Mouse (Mus musculus) CH12.LX (cell line): ENCODE measurements around the gene Slc44a3. TPM values are rescaled to one million over a fixed set of nuclear protein-coding genes. Genes with fewer than 3 reads are reported as not detected.

Experiments
- DNase-seq: peaks from one replicate; pipeline ENCODE4 v3.0.0-alpha.2; 2013; ENCODE audit errors: extremely low read depth
- H3K27ac ChIP-seq: 2 replicates; pipeline ENCODE4 v1.5.1; 2012; ENCODE audit warnings: low read depth, mild to moderate bottlenecking, control low read depth, moderate library complexity; ENCODE audit not compliant: insufficient read depth
- H3K27me3 ChIP-seq: replicated peaks from 2 replicates; pipeline ENCODE3; 2012; ENCODE audit warnings: inconsistent platforms
- H3K36me3 ChIP-seq, 2 experiments: replicated peaks in 1 of 2; 2 replicates each; pipeline versions ENCODE3 to v1.6.1; 2012; ENCODE audit warnings: inconsistent platforms in 1 of 2, low read length in 1 of 2, mild to moderate bottlenecking in 1 of 2, mixed read lengths in 1 of 2, moderate library complexity in 1 of 2; ENCODE audit not compliant: control insufficient read depth in 1 of 2, insufficient read depth in 1 of 2
- H3K4me1 ChIP-seq, 2 experiments: 2 replicates each; pipeline ENCODE4 v1.6.1; 2012; ENCODE audit warnings: inconsistent platforms in 1 of 2, moderate library complexity in 1 of 2; ENCODE audit not compliant: insufficient read depth in 2 of 2, control insufficient read depth in 1 of 2
- H3K4me2 ChIP-seq: 2 replicates; pipeline ENCODE4 v1.6.1; 2012; ENCODE audit warnings: low read depth, mild to moderate bottlenecking, control low read depth; ENCODE audit not compliant: poor library complexity, insufficient read depth, severe bottlenecking
- H3K4me3 ChIP-seq, 3 experiments: fragments of 150-350 bp in 1 of 3; sonication (generic) in 1 of 3; replicated peaks in 1 of 3; 2 replicates each; pipeline versions ENCODE3 to v1.5.1; 2011 to 2012; ENCODE audit warnings: low read depth in 2 of 3, low read length in 2 of 3, mild to moderate bottlenecking in 2 of 3, moderate library complexity in 2 of 3, control low read depth in 1 of 3, improper control_type of control experiment in 1 of 3, inconsistent platforms in 1 of 3, mixed read lengths in 1 of 3; ENCODE audit not compliant: poor library complexity in 1 of 3
- H3K79me2 ChIP-seq: replicated peaks from 2 replicates; pipeline ENCODE4 v1.6.1; 2012; ENCODE audit warnings: mild to moderate bottlenecking, moderate library complexity; ENCODE audit not compliant: control insufficient read depth, poor library complexity, insufficient read depth, severe bottlenecking; ENCODE audit errors: extremely low read depth
- H3K9ac ChIP-seq: 2 replicates; pipeline ENCODE4 v1.6.1; 2012; ENCODE audit warnings: low read depth, mild to moderate bottlenecking, control low read depth, moderate library complexity; ENCODE audit not compliant: insufficient read depth
- H3K9me3 ChIP-seq: replicated peaks from 2 replicates; pipeline ENCODE3; 2012; ENCODE audit warnings: low read length, inconsistent platforms, mixed read lengths
- BHLHE40 ChIP-seq: IDR thresholded peaks from 2 replicates; pipeline ENCODE4 v1.6.1; 2011; ENCODE audit warnings: mild to moderate bottlenecking, low read depth, low read length, improper control_type of control experiment
- CHD1 ChIP-seq: IDR thresholded peaks from 2 replicates; pipeline ENCODE4 v1.6.1; 2012; ENCODE audit warnings: low read depth, low read length, improper control_type of control experiment, inconsistent platforms
- CTCF ChIP-seq, 2 experiments: IDR thresholded peaks in 1 of 2; conservative IDR thresholded peaks in 1 of 2; 2 replicates each; pipeline ENCODE4 v1.5.1; 2011 to 2012; ENCODE audit warnings: low read depth in 2 of 2, low read length in 2 of 2, improper control_type of control experiment in 1 of 2, inconsistent platforms in 1 of 2, mild to moderate bottlenecking in 1 of 2, moderate library complexity in 1 of 2
- E2F4 ChIP-seq: IDR thresholded peaks from 2 replicates; pipeline ENCODE4 v1.6.1; 2011; ENCODE audit warnings: low read depth, low read length, improper control_type of control experiment; ENCODE audit not compliant: insufficient replicate concordance
- EP300 ChIP-seq: IDR thresholded peaks from 2 replicates; pipeline ENCODE4 v1.6.1; 2011; ENCODE audit warnings: low read length, improper control_type of control experiment
- ETS1 ChIP-seq: conservative IDR thresholded peaks from 2 replicates; pipeline ENCODE4 v1.6.1; 2012; ENCODE audit warnings: low read depth, mild to moderate bottlenecking, inconsistent platforms, low read length, improper control_type of control experiment, moderate library complexity
- HCFC1 ChIP-seq: IDR thresholded peaks from 2 replicates; pipeline ENCODE4 v1.6.1; 2012; ENCODE audit warnings: low read depth, mild to moderate bottlenecking, inconsistent platforms, low read length, improper control_type of control experiment
- IRF4 ChIP-seq: IDR thresholded peaks from 2 replicates; pipeline ENCODE4 v1.6.1; 2014; ENCODE audit warnings: low read depth, mild to moderate bottlenecking, inconsistent platforms, low read length, improper control_type of control experiment
- JUN ChIP-seq: IDR thresholded peaks from 2 replicates; pipeline ENCODE4 v1.6.1; 2011; ENCODE audit warnings: low read depth, mild to moderate bottlenecking, low read length, improper control_type of control experiment, moderate library complexity; ENCODE audit not compliant: insufficient read depth
- JUND ChIP-seq: conservative IDR thresholded peaks from 2 replicates; pipeline ENCODE4 v1.6.1; 2011; ENCODE audit warnings: low read depth, low read length, improper control_type of control experiment
- MAX ChIP-seq: IDR thresholded peaks from 2 replicates; pipeline ENCODE4 v1.6.1; 2011; ENCODE audit warnings: low read length, improper control_type of control experiment
- MAZ ChIP-seq: IDR thresholded peaks from 2 replicates; pipeline ENCODE4 v1.6.1; 2012; ENCODE audit warnings: low read depth, mild to moderate bottlenecking, inconsistent platforms, low read length, improper control_type of control experiment, moderate library complexity
- MYC ChIP-seq: IDR thresholded peaks from 2 replicates; pipeline ENCODE4 v1.6.1; 2011; ENCODE audit warnings: low read depth, mild to moderate bottlenecking, improper control_type of control experiment, low read length
- NRF1 ChIP-seq: IDR thresholded peaks from 2 replicates; pipeline ENCODE4 v1.6.1; 2014; ENCODE audit warnings: low read depth, mild to moderate bottlenecking, inconsistent platforms, low read length, improper control_type of control experiment, moderate library complexity
- PAX5 ChIP-seq: IDR thresholded peaks from 2 replicates; pipeline ENCODE4 v1.6.1; 2012; ENCODE audit warnings: low read length, inconsistent platforms, mixed read lengths
- POLR2A ChIP-seq: IDR thresholded peaks from 2 replicates; pipeline ENCODE4 v1.6.1; 2011; ENCODE audit warnings: low read depth, mild to moderate bottlenecking, improper control_type of control experiment, low read length
- RAD21 ChIP-seq: IDR thresholded peaks from 2 replicates; pipeline ENCODE4 v1.6.1; 2011; ENCODE audit warnings: low read depth, mild to moderate bottlenecking, low read length, improper control_type of control experiment, moderate library complexity
- RCOR1 ChIP-seq: conservative IDR thresholded peaks from 2 replicates; pipeline ENCODE4 v1.6.1; 2012; ENCODE audit warnings: low read depth, mild to moderate bottlenecking, inconsistent platforms, low read length, improper control_type of control experiment
- SIN3A ChIP-seq: IDR thresholded peaks from 2 replicates; pipeline ENCODE4 v1.6.1; 2012; ENCODE audit warnings: low read length, improper control_type of control experiment, inconsistent platforms
- SMC3 ChIP-seq: IDR thresholded peaks from 2 replicates; pipeline ENCODE4 v1.6.1; 2011; ENCODE audit warnings: low read depth, low read length, improper control_type of control experiment
- TCF12 ChIP-seq: IDR thresholded peaks from 2 replicates; pipeline ENCODE4 v1.6.1; 2014; ENCODE audit warnings: low read depth, mild to moderate bottlenecking, inconsistent platforms, low read length, improper control_type of control experiment
- USF1 ChIP-seq: IDR thresholded peaks from 2 replicates; pipeline ENCODE4 v1.6.1; 2014; ENCODE audit warnings: low read depth, mild to moderate bottlenecking, inconsistent platforms, low read length, improper control_type of control experiment
- USF2 ChIP-seq: conservative IDR thresholded peaks from 2 replicates; pipeline ENCODE4 v1.6.1; 2011; ENCODE audit warnings: low read depth, low read length, improper control_type of control experiment
- ZKSCAN1 ChIP-seq: IDR thresholded peaks from 2 replicates; pipeline ENCODE4 v1.6.1; 2012; ENCODE audit warnings: low read depth, inconsistent platforms, low read length, improper control_type of control experiment, borderline replicate concordance
- dilution Hi-C: fragments of 300-500 bp; cut with MboI; formaldehyde crosslinking; loops from 2 replicates; pipeline ENCODE4 v1.14.3; 2020; ENCODE audit warnings: low sequenced_read_pairs; ENCODE audit not compliant: extremely low pct_unique_long_range_greater_than_20kb, extremely low pct_ligation_motif_present
- in situ Hi-C: fragments of 300-500 bp; cut with MboI; formaldehyde crosslinking; loops from 3 replicates; pipeline ENCODE4 v1.14.3; 2019; ENCODE audit warnings: low sequenced_read_pairs, low pct_ligation_motif_present, low pct_unique_long_range_greater_than_20kb, mixed read lengths
- polyA plus RNA-seq: library from polyadenylated mRNA; unstranded; fragments of >175 nt; gene quantifications from 2 replicates; pipeline ENCODE4 v1.2.1, GENCODE M21; 2012; ENCODE audit warnings: low read depth; ENCODE audit not compliant: insufficient read length
- total RNA-seq, 2 experiments: library from RNA; depleted of rRNA; stranded (reverse); fragments of 300-350 nt in 1 of 2; fragments of >200 nt in 1 of 2; gene quantifications; 2 replicates each; pipeline ENCODE4 v1.2.3; 2012 to 2014

The Slc44a3 gene
- total and polyA plus RNA-seq, 3 experiments, result not detected

GRCm38 (mm10) chr3:121569767-121570166 is 37.6 kb upstream of the Slc44a3 start:
- peaks cover 10% of the 10 kb centered on the region for H3K9me3 ChIP-seq
- dilution Hi-C loops (no loop called here), in situ Hi-C loops (no loop called here)
- H3K27me3 ChIP-seq, result no peaks in the 10 kb centered on the region
- H3K9ac ChIP-seq, result no peak overlapping the region
- TF ChIP-seq ZKSCAN1 (no peak), IRF4 (no peak), ETS1 (no peak), MAZ (no peak), MAX (no peak), BHLHE40 (no peak)
- H3K79me2 ChIP-seq, result no peaks in the 10 kb centered on the region
- H3K4me3 ChIP-seq, result no peak overlapping the region
- H3K4me1 ChIP-seq, result peaks cover 12 to 37% of the 10 kb centered on the region in 2 experiments
- no peak overlapping the region for H3K27ac ChIP-seq
- no peak for DNase-seq
- no peak overlapping the region for H3K4me2 ChIP-seq
- no peaks in the 10 kb centered on the region for H3K36me3 ChIP-seq

- dilution Hi-C loops, result no loop called here
- Histone ChIP-seq H3K4me3 (no peak overlapping the region), H3K36me3 (no peaks in the 10 kb centered on the region), H3K4me2 (no peak overlapping the region), H3K27ac (no peak overlapping the region), H3K9ac (no peak overlapping the region), H3K27me3 (no peaks in the 10 kb centered on the region), H3K4me1 (peaks cover 12 to 37% of the 10 kb centered on the region in 2 experiments), H3K9me3 (peaks cover 10% of the 10 kb centered on the region), H3K79me2 (no peaks in the 10 kb centered on the region)
- in situ Hi-C loops, result no loop called here
- no peak for TF ChIP-seq USF2
- no peak for TF ChIP-seq EP300
- TF ChIP-seq E2F4, result no peak
- no peak for TF ChIP-seq SMC3
- TF ChIP-seq USF1, result no peak
- TF ChIP-seq CTCF (conservative IDR thresholded peaks at IDR 0.05 in 1 of 2, IDR thresholded peaks at IDR 0.05 in 1 of 2; ENCODE audit: low read depth in 2 of 2, low read length in 2 of 2), result no peak
- no peak for TF ChIP-seq HCFC1
- no peak for TF ChIP-seq JUND
- TF ChIP-seq RAD21, result no peak
- TF ChIP-seq MYC, result no peak
- TF ChIP-seq JUN, result no peak
- TF ChIP-seq SIN3A, result no peak
- TF ChIP-seq CHD1, result no peak
- TF ChIP-seq RCOR1, result no peak
- TF ChIP-seq TCF12, result no peak
- TF ChIP-seq POLR2A, result no peak
- no peak for TF ChIP-seq PAX5
- TF ChIP-seq NRF1, result no peak
- DNase-seq, result no peak
Measured at GRCm38 (mm10) chr3:121569004-121569403, 36.8 kb upstream of the Slc44a3 start.
